Mouse (Mus musculus) embryonic facial prominence, embryonic 11.5 days (tissue): Measurements from ENCODE around the gene Fiz1. TPM values are rescaled to one million over a fixed set of nuclear protein-coding genes. Genes with fewer than 3 reads are reported as not detected.

Experiments used
- ATAC-seq: fragments of 200-750 bp; cut with Nextera tagmentation; replicated peaks from 2 replicates; pipeline ENCODE4 v1.8.0; 2017; ENCODE audit warnings: low read depth; ENCODE audit not compliant: insufficient number of reproducible peaks, low FRiP score, low TSS enrichment
- DNase-seq: peaks from one replicate; pipeline ENCODE4 v3.0.0-alpha.2; 2015; ENCODE audit warnings: low spot score
- H3K27ac ChIP-seq: fragments of 300-500 bp; sonication (generic); replicated peaks from 2 replicates; pipeline ENCODE4 v1.5.1; 2014; ENCODE audit warnings: mild to moderate bottlenecking, low read depth, low read length, control low read depth
- H3K27me3 ChIP-seq: fragments of 300-500 bp; sonication (generic); 2 replicates; pipeline ENCODE4 v1.6.1; 2014; ENCODE audit warnings: mild to moderate bottlenecking, low read length, moderate library complexity, mixed read lengths; ENCODE audit not compliant: control insufficient read depth, insufficient read depth
- H3K36me3 ChIP-seq: fragments of 300-500 bp; sonication (generic); replicated peaks from 2 replicates; pipeline ENCODE4 v1.6.1; 2014; ENCODE audit warnings: low read depth, mild to moderate bottlenecking, low read length, moderate library complexity, mixed read lengths; ENCODE audit not compliant: control insufficient read depth, insufficient read depth
- H3K4me1 ChIP-seq: fragments of 300-500 bp; sonication (generic); 2 replicates; pipeline ENCODE4 v1.6.1; 2014; ENCODE audit warnings: low read length, mixed read lengths; ENCODE audit not compliant: control insufficient read depth, insufficient read depth
- H3K4me2 ChIP-seq: fragments of 300-500 bp; sonication (generic); 2 replicates; pipeline ENCODE4 v1.6.1; 2014; ENCODE audit warnings: low read depth, mild to moderate bottlenecking, control low read depth, low read length, moderate library complexity
- H3K4me3 ChIP-seq: fragments of 300-500 bp; sonication (generic); 2 replicates; pipeline ENCODE4 v1.5.1; 2014; ENCODE audit warnings: low read depth, low read length, control low read depth
- H3K9ac ChIP-seq: fragments of 300-500 bp; sonication (generic); replicated peaks from 2 replicates; pipeline ENCODE4 v1.6.1; 2014; ENCODE audit warnings: mild to moderate bottlenecking, control low read depth, low read length
- H3K9me3 ChIP-seq: fragments of 300-500 bp; sonication (generic); replicated peaks from 2 replicates; pipeline ENCODE4 v1.6.1; 2016; ENCODE audit warnings: mild to moderate bottlenecking, low read length, inconsistent platforms, mixed read lengths; ENCODE audit not compliant: control insufficient read depth
- WGBS: fragments of 180-500 bp; shearing (Covaris S2); extraction: QIAGEN DNeasy Blood & Tissue Kit; methylation state at CpG from one replicate; pipeline ENCODE4 v1.1.7; 2014; 5-methylcytosine and 5-hydroxymethylcytosine counted together
- polyA plus RNA-seq: library from polyadenylated mRNA; unstranded; fragments of >200 nt; fragmentation: Nextera tagmentation; extraction: Ambion mirVana; gene quantifications from 2 replicates; pipeline ENCODE4 v1.2.1, GENCODE M21; 2014

Gene Fiz1
- polyA plus RNA-seq, 1 experiment from 2014 or later: 43.0 TPM

DNA sequence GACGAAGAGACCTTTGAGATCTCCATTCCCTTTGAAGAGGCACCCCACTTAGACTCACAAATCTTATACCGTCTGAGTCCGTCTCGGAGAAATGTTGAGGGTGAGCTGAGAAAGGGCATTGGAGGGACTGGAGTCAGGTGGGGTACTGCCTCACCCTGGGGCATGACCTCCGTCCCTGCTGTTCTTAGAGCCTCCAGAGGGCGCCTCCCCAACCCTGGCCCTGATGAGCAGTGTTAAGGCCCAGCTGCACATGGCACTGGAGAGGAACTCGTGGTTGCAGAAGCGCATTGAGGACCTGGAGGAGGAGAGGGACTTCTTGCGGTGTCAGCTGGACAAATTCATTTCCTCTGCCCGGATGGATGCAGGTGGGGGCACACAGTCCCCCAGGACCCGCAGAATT lies 43.3 kb upstream of the Fiz1 start:
- no peak overlapping the region for H3K9ac ChIP-seq
- no peak overlapping the region for H3K4me2 ChIP-seq
- ATAC-seq: no peak

GRCm38 (mm10) chr7:5057381-5057780 lies 42.9 kb upstream of the Fiz1 start:
- peak overlapping the region; percentile 83 for H3K4me2 ChIP-seq
- H3K27ac ChIP-seq: no peak overlapping the region
- WGBS: 32% methylated on average over 8 of the region's 8 CpGs
- no peaks in the 10 kb centered on the region for H3K9me3 ChIP-seq
- H3K36me3 ChIP-seq: no peaks in the 10 kb centered on the region
- DNase-seq (no peak), ATAC-seq (no peak)
- H3K27me3 ChIP-seq: peaks cover 43% of the 10 kb centered on the region
- H3K4me3 ChIP-seq: peak overlapping the region; percentile 49
- H3K4me1 ChIP-seq: peaks cover 14% of the 10 kb centered on the region
- peak overlapping the region; percentile 71 for H3K9ac ChIP-seq

More for the DNA sequence above, 43.3 kb upstream of the Fiz1 start:
- 31% methylated on average over 11 of the region's 11 CpGs for WGBS
- H3K4me3 ChIP-seq: no peak overlapping the region
- no peaks in the 10 kb centered on the region for H3K36me3 ChIP-seq
- no peaks in the 10 kb centered on the region for H3K9me3 ChIP-seq
- no peak overlapping the region for H3K27ac ChIP-seq
- peaks cover 39% of the 10 kb centered on the region for H3K27me3 ChIP-seq
- no peak for DNase-seq
- H3K4me1 ChIP-seq: peaks cover 10% of the 10 kb centered on the region

GRCm38 (mm10) chr7:5056651-5057263 lies 42.3 kb upstream of the Fiz1 start:
- ATAC-seq (no peak), DNase-seq (peak; percentile 58)
- Histone ChIP-seq H3K9ac (peak overlapping the region; percentile 71), H3K4me2 (peak overlapping the region; percentile 83), H3K27ac (no peak overlapping the region), H3K4me3 (peak overlapping the region; percentile 49), H3K4me1 (peaks cover 14% of the 10 kb centered on the region), H3K9me3 (no peaks in the 10 kb centered on the region), H3K36me3 (no peaks in the 10 kb centered on the region), H3K27me3 (peaks cover 47% of the 10 kb centered on the region)
- 4% methylated on average over 55 of the region's 55 CpGs for WGBS

DNA sequence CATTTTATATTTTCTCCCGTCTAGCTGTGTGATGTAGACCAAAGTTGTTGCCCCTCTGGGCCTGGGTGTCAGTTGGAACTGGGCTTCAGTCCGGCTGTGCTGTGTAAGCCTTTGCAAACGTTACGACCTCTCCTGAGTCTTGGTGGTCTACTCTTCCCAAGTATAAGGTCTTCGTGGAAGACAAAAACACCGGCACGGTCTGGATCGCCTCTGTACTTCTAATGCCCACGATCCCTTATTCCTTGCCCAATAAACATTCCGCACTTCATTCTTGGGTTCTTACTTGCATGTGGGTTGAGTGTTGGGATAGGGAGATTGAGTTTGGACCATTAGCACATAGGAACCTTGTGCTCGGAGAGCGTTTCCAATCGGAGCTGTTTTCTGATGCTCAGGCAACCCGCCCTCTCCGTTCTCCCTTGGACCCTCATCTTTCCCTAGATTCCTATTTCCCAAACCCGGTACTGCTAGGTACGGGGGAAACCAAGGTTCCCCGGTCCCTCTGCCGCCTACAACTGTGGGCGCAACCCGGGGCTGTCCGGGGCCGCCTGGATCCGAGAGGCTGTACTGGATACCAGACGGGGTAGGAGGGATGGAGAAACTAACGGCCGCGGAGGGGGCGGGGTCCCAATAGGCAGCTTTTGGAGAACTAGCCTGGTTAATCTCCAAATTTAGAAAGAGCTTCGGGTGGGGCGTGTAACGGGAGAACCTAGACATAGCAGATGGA lies 39.1 kb upstream of the Fiz1 start:
- Histone ChIP-seq H3K9ac (no peak overlapping the region; the same call in 1 of the 2 replicates), H3K27ac (no peak overlapping the region), H3K4me3 (peak overlapping the region; percentile 67), H3K9me3 (no peaks in the 10 kb centered on the region), H3K4me2 (peak overlapping the region; percentile 77), H3K36me3 (no peaks in the 10 kb centered on the region), H3K4me1 (peaks cover 8% of the 10 kb centered on the region), H3K27me3 (peaks cover 47% of the 10 kb centered on the region)
- ATAC-seq (no peak), DNase-seq (peak; percentile 35)
- 7% methylated on average over 32 of the region's 32 CpGs for WGBS

DNA sequence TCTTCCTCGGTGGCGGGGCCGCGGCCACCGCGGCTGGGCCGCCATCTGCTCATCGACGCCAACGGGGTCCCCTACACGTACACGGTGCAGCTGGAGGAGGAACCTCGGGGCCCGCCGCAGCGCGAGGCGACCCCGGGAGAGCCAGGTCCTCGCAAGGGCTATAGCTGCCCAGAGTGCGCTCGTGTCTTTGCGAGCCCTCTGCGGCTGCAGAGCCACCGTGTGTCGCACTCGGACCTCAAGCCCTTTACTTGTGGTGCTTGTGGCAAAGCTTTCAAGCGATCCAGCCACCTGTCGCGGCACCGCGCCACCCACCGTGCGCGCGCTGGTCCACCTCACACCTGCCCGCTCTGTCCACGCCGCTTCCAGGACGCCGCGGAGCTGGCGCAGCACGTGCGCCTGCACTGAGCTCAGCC lies 38.4 kb upstream of the Fiz1 start:
- H3K4me1 ChIP-seq: peaks cover 8% of the 10 kb centered on the region
- H3K27me3 ChIP-seq: peaks cover 47% of the 10 kb centered on the region
- no peaks in the 10 kb centered on the region for H3K36me3 ChIP-seq
- peak overlapping the region; percentile 77 for H3K4me2 ChIP-seq
- no peak for DNase-seq
- WGBS: 3% methylated on average over 45 of the region's 45 CpGs
- no peaks in the 10 kb centered on the region for H3K9me3 ChIP-seq
- H3K9ac ChIP-seq: peak overlapping the region; percentile 46
- no peak overlapping the region for H3K27ac ChIP-seq
- peak overlapping the region; percentile 67 for H3K4me3 ChIP-seq
- ATAC-seq: no peak

- H3K36me3 ChIP-seq: no peaks in the 10 kb centered on the region
- H3K4me3 ChIP-seq: peak overlapping the region; percentile 67
- 6% methylated on average over 12 of the region's 12 CpGs for WGBS
- ATAC-seq (no peak), DNase-seq (peak; percentile 22)
- peak overlapping the region; percentile 77 for H3K4me2 ChIP-seq
- H3K4me1 ChIP-seq: peaks cover 8% of the 10 kb centered on the region
- peaks cover 47% of the 10 kb centered on the region for H3K27me3 ChIP-seq
- no peaks in the 10 kb centered on the region for H3K9me3 ChIP-seq
- no peak overlapping the region for H3K27ac ChIP-seq
- H3K9ac ChIP-seq: peak overlapping the region; percentile 82
Measured at GRCm38 (mm10) chr7:5052438-5052837, 37.9 kb upstream of the Fiz1 start.

DNA sequence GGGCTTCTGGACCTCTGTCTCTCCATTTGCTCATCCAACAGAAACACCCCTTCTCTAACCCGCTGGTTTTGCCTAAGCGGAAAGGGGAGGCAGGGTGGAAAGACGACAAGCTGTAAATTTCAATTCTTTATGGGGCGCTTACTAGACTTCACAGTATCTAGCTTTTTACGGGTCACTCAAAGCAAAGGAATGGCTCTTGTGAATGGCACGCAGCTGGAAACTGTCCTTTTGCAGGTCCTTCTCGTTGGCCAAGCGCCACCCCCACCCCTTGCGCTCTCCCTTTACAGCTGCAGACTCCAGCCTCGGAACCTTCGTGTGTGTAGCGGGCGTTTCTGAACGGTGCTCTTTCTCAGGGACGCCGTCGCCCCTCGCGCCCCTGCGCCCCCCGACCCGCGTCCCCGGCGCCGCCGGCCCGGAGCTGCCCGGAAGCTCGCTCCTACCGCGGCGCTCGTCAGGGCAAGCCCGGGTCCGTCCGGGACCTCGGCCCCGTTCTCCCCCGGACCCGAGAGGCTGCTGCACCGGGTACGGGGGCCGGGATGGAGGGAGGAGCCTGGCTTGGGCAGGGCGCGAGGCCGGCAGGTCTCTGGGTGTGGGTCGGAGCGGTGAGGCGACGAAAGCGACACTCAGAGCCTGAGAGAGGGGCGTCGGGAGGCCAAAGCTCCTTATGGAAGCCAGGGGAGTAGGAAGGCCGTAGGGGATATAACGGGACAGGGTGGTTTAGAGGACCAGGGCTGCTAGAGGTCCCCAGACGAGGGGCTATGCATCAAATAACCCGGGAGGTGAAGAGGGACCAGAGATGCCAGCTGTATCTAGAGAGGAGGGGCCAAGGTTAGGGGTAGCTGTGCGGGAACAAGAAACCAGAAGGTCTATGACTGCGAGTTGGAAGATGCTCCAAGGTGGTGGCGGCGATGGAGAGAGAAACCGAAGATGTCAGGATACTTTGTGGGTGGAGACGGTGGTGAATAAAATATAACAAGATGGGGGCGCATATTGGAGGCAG lies 37.0 kb upstream of the Fiz1 start, which contains the start of gene Zfp580:
Zfp580 (plus strand) TSS at position 346 of the 1,000 bp plus-strand sequence.
- WGBS: under 1% methylated on average over 62 of the region's 65 CpGs
- H3K36me3 ChIP-seq: no peaks in the 10 kb centered on the region
- H3K4me1 ChIP-seq: peaks cover 8% of the 10 kb centered on the region
- DNase-seq (peak; percentile 83), ATAC-seq (peak; percentile 77)
- H3K4me2 ChIP-seq: peak within 1 kb of the TSS; percentile 77
- H3K27me3 ChIP-seq: peaks cover 43% of the 10 kb centered on the region
- peak within 1 kb of the TSS; percentile 82 for H3K9ac ChIP-seq
- peak within 1 kb of the TSS; percentile 67 for H3K4me3 ChIP-seq
- no peak within 1 kb of the TSS; the same call in 1 of the 2 replicates for H3K27ac ChIP-seq
- no peaks in the 10 kb centered on the region for H3K9me3 ChIP-seq
